Mouse (Mus musculus): ENCODE measurements around the gene Agr3. TPM values are rescaled to one million over a fixed set of nuclear protein-coding genes. Genes with fewer than 3 reads are reported as not detected.

The Agr3 gene
- polyA plus RNA-seq, 1 experiment from 2014 or later = 5.9 TPM

DNA sequence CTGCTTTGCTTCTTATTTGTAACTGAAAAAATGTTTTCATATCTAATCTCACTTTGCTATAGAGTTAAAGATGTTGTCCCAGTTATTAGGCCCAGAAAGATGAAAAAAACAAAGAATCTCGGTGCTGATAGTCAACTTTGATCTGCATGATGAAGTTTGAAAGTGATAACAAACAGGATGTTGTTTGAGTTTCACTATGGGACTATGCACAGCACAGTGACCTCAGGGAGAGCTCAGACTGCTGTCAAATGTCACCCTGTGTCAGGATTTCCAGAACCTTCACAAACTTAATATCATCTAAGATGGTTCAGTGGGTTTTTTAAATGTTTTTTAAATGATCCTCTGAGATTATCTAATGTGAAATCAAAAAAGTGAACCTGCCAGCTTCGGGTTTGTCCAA, 2.4 kb downstream of the Agr3 start:
- Histone ChIP-seq H3K4me1 (no peaks in the 10 kb centered on the region), H3K9me3 (replicated peaks) (no peaks in the 10 kb centered on the region)
- WGBS = 56% methylated on average over 2 of the region's 2 CpGs

DNA sequence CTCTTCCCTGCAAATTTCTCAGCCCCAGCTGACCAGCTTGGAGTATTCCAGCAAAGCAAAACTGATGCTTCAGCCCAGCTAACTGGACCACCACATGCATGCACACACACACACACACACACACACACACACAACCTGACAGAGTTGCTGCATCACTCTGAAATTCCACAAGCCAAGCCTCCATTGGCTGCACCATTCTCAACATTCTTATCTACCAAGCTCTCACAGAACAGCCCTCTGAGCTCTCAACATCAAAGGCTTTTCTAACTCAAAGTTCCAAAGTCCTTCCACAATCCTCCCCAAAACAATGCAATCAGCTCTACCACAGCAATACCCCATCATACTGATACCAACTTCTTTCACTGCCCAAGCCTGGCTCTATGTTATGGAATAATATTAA, 7.4 kb downstream of the Agr3 start:
- Histone ChIP-seq H3K4me2 (replicated peaks) (no peak overlapping the region), H3K4me3 (replicated peaks) (no peak overlapping the region), H3K9me3 (replicated peaks) (no peaks in the 10 kb centered on the region), H3K27ac (replicated peaks) (no peak overlapping the region), H3K4me1 (no peaks in the 10 kb centered on the region), H3K36me3 (no peaks in the 10 kb centered on the region), H3K9ac (no peak overlapping the region), H3K27me3 (no peaks in the 10 kb centered on the region)
- ATAC-seq (ENCODE audit: insufficient number of reproducible peaks, low FRiP score, low TSS enrichment, low read depth) = no peak

More for the DNA sequence above, 2.4 kb downstream of the Agr3 start:
- no peaks in the 10 kb centered on the region for H3K36me3 ChIP-seq
- H3K4me2 ChIP-seq (replicated peaks) = no peak overlapping the region
- H3K9ac ChIP-seq = no peak overlapping the region
- H3K27ac ChIP-seq (replicated peaks) = no peak overlapping the region
- H3K4me3 ChIP-seq (replicated peaks) = no peak overlapping the region
- no peaks in the 10 kb centered on the region for H3K27me3 ChIP-seq
- no peak for ATAC-seq (ENCODE audit: insufficient number of reproducible peaks, low FRiP score, low TSS enrichment, low read depth)

DNA sequence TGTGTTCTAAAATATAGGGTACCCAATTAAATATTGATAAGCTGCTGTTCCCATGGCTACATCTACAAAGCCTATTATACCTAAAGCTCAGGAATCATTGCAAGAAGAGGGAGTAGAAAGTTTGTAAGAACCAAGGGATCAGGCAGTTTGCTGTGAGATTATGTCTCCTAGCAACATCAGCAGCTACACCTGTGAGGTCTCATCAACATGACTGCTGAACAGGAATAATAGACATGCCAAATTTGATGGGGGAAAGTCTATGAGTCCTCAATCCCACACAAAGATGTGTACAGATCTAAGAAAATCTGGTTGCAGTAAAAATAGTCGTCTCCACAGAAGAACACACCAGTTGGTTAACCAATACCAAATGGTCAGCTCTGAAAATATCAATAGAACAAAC, 26.3 kb downstream of the Agr3 start:
- Histone ChIP-seq H3K4me2 (replicated peaks) (no peak overlapping the region), H3K36me3 (no peaks in the 10 kb centered on the region), H3K4me1 (no peaks in the 10 kb centered on the region), H3K4me3 (replicated peaks) (no peak overlapping the region), H3K9me3 (replicated peaks) (no peaks in the 10 kb centered on the region), H3K27me3 (no peaks in the 10 kb centered on the region), H3K9ac (no peak overlapping the region), H3K27ac (replicated peaks) (no peak overlapping the region)
- 41% methylated on average over 1 of the region's 1 CpGs for WGBS
- ATAC-seq (ENCODE audit: insufficient number of reproducible peaks, low FRiP score, low TSS enrichment, low read depth) = no peak

DNA sequence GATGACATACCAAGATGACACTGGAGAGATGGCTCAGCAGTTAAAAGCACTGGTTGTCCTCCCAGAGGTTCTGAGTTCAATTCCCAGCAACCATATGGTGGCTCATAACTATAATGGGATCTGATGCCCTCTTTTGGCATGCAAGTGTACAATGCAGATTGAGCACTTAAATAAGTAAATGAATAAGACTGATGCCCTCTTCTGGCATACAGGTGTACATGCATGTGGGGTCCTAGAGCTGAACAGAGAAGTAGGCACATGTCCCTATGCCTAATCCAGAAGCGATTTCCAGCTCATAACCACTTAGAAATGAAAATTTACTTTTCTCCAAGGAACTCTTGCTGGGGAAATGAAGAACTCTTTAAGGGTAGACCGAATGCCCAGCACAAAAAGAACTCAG, 31.8 kb downstream of the Agr3 start:
- 76% methylated on average over 2 of the region's 2 CpGs for WGBS

DNA sequence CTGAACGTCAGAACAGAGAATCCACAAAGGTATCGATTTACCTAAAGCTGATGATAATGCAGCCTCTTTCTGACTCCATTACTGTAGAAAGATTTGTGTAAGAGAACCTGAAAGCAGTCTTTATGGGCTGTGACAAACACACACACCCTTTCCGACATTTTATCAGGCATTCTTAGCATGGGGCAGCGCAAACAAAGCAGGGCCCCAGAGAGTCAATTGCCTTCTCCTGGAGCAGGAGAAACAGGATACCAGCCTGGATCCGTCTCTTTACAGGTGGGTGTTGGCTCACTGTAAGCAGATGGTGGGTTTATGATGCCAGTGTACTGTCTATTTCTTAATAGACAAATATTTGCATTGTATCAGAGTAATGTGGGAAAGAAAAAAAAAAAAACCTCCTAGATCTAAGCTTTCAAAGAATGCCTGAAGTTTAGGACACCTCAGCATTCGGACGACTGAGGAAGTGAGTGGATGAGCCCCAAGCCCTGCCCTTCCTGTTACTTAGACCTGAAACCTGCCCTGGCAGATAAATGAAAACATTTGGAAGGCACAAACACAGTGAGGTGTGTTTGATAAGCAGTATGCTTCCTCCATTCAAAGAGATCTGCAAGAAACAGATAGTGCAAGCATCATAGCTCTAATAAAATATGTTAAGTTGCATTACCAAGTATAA, 40.8 kb downstream of the Agr3 start:
- no peak overlapping the region for H3K9ac ChIP-seq
- H3K27me3 ChIP-seq = no peaks in the 10 kb centered on the region
- no peak overlapping the region for H3K27ac ChIP-seq (replicated peaks)
- WGBS = 46% methylated on average over 7 of the region's 7 CpGs
- no peaks in the 10 kb centered on the region for H3K4me1 ChIP-seq
- no peak overlapping the region for H3K4me2 ChIP-seq (replicated peaks)
- no peak overlapping the region for H3K4me3 ChIP-seq (replicated peaks)
- no peaks in the 10 kb centered on the region for H3K9me3 ChIP-seq (replicated peaks)
- H3K36me3 ChIP-seq = no peaks in the 10 kb centered on the region
- ATAC-seq (ENCODE audit: insufficient number of reproducible peaks, low FRiP score, low TSS enrichment, low read depth) = no peak

More for the DNA sequence above, 31.8 kb downstream of the Agr3 start:
- no peak for ATAC-seq (ENCODE audit: insufficient number of reproducible peaks, low FRiP score, low TSS enrichment, low read depth)
- Histone ChIP-seq H3K9ac (no peak overlapping the region), H3K9me3 (replicated peaks) (no peaks in the 10 kb centered on the region), H3K27me3 (no peaks in the 10 kb centered on the region), H3K4me3 (replicated peaks) (no peak overlapping the region), H3K4me1 (no peaks in the 10 kb centered on the region), H3K4me2 (replicated peaks) (no peak overlapping the region), H3K36me3 (no peaks in the 10 kb centered on the region), H3K27ac (replicated peaks) (no peak overlapping the region)

DNA sequence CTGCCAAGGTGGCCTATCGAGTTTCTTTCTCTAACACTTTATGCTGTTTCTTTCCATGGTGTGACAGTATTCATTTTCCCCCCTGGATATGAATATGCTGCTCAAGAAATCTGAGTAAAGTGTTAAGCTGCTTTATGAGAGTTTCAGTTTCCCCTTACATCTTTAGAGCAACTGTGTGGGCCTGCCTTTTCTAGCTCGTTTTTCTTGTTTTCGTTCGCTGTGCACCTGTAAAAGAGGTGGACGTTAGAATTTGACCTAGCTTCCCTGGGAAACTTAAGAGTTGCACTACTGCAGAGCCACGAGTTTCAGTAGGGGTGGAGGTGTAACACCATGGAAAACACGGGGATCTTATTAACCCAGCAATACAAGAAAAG, 41.3 kb downstream of the Agr3 start:
- H3K4me1 ChIP-seq = no peaks in the 10 kb centered on the region
- H3K9ac ChIP-seq = no peak overlapping the region
- ATAC-seq (ENCODE audit: insufficient number of reproducible peaks, low FRiP score, low TSS enrichment, low read depth) = no peak
- no peaks in the 10 kb centered on the region for H3K9me3 ChIP-seq (replicated peaks)
- no peaks in the 10 kb centered on the region for H3K36me3 ChIP-seq
- H3K4me2 ChIP-seq (replicated peaks) = no peak overlapping the region
- no peak overlapping the region for H3K4me3 ChIP-seq (replicated peaks)
- H3K27ac ChIP-seq (replicated peaks) = no peak overlapping the region
- WGBS = 55% methylated on average over 7 of the region's 7 CpGs
- H3K27me3 ChIP-seq = no peaks in the 10 kb centered on the region

DNA sequence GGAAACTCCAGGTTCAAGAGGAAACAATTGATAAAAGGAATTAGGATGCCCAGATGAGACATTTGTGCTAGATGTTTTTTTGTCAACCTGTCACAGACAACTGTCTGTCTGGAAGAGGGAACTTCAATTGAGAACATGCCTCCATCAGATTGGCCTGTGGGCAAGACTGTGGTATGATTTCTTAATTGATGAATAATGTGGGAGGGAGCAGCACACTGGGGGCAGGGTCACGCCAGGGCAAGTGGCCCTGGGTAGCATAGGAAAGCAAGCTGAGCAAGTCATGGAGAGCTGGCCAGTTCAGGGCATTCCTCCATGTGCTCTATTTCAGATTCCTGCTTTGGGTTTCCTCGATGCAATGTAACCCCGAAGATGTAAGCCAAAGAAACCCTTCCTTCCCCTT, 50.5 kb downstream of the Agr3 start:
- H3K4me2 ChIP-seq (replicated peaks) = no peak overlapping the region
- no peaks in the 10 kb centered on the region for H3K27me3 ChIP-seq
- H3K27ac ChIP-seq (replicated peaks) = no peak overlapping the region
- H3K36me3 ChIP-seq = no peaks in the 10 kb centered on the region
- H3K9me3 ChIP-seq (replicated peaks) = no peaks in the 10 kb centered on the region
- no peak overlapping the region for H3K4me3 ChIP-seq (replicated peaks)
- 74% methylated on average over 3 of the region's 3 CpGs for WGBS
- H3K9ac ChIP-seq = no peak overlapping the region
- no peak for ATAC-seq (ENCODE audit: insufficient number of reproducible peaks, low FRiP score, low TSS enrichment, low read depth)
- no peaks in the 10 kb centered on the region for H3K4me1 ChIP-seq

DNA sequence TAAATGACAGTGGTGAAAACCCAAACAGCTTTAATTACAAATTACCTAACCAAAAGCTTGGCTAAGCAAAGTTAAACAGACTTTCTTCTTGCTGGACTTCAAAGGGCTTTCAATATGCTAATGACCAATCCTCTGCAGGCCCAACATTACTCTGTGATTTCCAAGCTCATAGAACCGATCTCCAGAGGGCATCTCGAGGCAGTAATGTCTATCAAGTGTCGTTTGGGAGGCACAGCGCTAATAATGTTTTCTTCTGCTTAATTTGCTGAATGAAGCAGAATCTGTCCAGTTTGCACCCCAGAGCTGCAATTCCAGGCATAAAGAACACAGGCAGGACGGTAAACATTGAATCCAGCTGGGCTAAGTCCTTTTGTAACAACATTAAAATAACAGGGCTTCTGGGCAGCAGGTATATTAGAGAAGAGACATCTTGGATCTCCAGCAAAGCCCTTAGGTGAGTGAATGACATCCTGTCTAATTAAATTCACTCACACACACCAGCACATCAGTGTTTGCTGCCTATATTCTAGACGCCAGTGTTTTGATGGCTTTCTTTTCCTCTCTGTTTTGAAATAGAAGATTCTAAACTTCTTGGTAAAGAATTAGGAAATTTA, 52.3 kb downstream of the Agr3 start:
- 34% methylated on average over 6 of the region's 6 CpGs for WGBS
- Histone ChIP-seq H3K4me1 (0 out of 2 replicates have a peak, but pooled peaks cover 4% of the 10 kb centered on the region), H3K4me3 (replicated peaks) (no peak overlapping the region), H3K27me3 (no peaks in the 10 kb centered on the region), H3K36me3 (no peaks in the 10 kb centered on the region), H3K4me2 (replicated peaks) (no peak overlapping the region), H3K9ac (no peak overlapping the region), H3K27ac (replicated peaks) (no peak overlapping the region), H3K9me3 (replicated peaks) (no peaks in the 10 kb centered on the region)
- no peak for ATAC-seq (ENCODE audit: insufficient number of reproducible peaks, low FRiP score, low TSS enrichment, low read depth)

DNA sequence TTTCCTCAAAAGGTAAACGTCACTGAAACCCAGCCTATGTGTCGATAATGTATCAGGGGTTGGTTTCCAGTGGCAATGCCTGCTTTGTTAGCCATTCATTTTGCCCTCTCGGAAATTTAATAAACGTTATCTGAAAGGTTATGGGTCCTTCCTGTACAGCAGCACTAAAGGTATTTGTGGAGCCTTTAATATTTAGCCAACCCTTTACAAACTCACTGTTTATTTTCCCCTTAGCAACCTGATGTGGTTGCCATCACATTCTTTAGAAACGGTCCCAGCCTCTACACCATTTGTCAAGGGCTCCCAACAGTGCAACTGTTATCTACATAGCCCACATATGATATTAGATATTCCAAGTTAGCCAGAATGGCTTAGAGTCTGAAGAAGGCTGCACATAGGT, 54.2 kb downstream of the Agr3 start:
- Histone ChIP-seq H3K4me1 (0 out of 2 replicates have a peak, but pooled peaks cover 4% of the 10 kb centered on the region), H3K27me3 (no peaks in the 10 kb centered on the region), H3K4me3 (replicated peaks) (no peak overlapping the region), H3K4me2 (replicated peaks) (no peak overlapping the region), H3K9me3 (replicated peaks) (no peaks in the 10 kb centered on the region), H3K36me3 (no peaks in the 10 kb centered on the region), H3K27ac (replicated peaks) (no peak overlapping the region), H3K9ac (no peak overlapping the region)
- no peak for ATAC-seq (ENCODE audit: insufficient number of reproducible peaks, low FRiP score, low TSS enrichment, low read depth)
- WGBS = 84% methylated on average over 5 of the region's 5 CpGs

DNA sequence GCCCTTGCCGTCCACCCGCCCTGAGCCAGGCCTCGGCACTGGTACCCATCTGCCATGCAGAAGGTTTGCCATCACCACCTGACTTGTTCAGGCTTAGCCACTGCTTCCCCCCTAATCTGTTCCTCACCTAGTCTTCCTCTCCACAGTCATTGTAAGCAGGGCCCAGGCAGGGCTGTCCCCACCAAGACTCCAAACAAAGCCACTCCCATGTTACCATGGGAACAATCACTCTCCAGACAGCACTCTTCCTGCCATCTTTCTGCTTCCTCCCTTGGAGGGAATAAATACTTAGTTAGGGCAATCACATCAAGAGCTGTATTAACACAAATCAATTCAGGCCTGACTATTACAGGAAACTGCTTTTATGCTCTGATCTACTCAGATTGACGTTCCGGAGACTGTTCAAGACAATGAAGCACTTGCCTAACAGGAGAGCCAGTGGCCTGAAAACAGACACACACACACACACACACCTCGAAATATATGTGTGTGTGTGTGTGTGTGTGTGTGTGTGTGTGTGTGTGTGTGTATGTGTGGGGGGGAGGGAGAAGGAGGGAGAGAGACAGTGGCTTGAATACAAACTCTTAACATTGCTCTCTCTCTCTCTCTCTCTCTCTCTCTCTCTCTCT, 56.4 kb downstream of the Agr3 start:
- no peak for ATAC-seq (ENCODE audit: insufficient number of reproducible peaks, low FRiP score, low TSS enrichment, low read depth)
- Histone ChIP-seq H3K4me2 (replicated peaks) (no peak overlapping the region), H3K36me3 (no peaks in the 10 kb centered on the region), H3K9ac (no peak overlapping the region), H3K9me3 (replicated peaks) (no peaks in the 10 kb centered on the region), H3K4me3 (replicated peaks) (no peak overlapping the region), H3K27me3 (no peaks in the 10 kb centered on the region), H3K4me1 (0 out of 2 replicates have a peak, but pooled peaks cover 4% of the 10 kb centered on the region), H3K27ac (replicated peaks) (no peak overlapping the region)
- WGBS = 49% methylated on average over 6 of the region's 6 CpGs

DNA sequence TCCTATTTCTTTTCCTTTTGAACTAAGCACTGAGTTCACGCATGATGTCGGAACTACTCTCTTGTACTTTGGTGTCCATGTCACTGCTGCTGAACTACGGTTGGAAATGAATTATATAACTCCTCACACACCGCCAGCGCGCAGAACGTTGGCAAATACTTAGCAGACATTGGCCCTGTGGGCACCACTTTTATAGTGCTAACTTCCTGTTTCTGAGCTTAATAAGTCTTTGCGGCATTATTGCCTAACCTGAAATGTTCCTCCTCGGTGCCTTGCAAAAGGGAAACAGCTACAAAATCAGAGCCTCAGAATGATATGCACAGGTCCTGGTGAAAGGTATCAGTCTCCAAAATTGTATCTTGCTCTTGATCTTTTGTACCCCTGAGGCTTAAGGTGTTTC, 58.1 kb downstream of the Agr3 start:
- Histone ChIP-seq H3K4me2 (replicated peaks) (no peak overlapping the region), H3K27me3 (no peaks in the 10 kb centered on the region), H3K36me3 (no peaks in the 10 kb centered on the region), H3K9ac (no peak overlapping the region), H3K27ac (replicated peaks) (no peak overlapping the region), H3K4me1 (0 out of 2 replicates have a peak, but pooled peaks cover 4% of the 10 kb centered on the region), H3K4me3 (replicated peaks) (no peak overlapping the region), H3K9me3 (replicated peaks) (no peaks in the 10 kb centered on the region)
- 86% methylated on average over 9 of the region's 9 CpGs for WGBS
- no peak for ATAC-seq (ENCODE audit: insufficient number of reproducible peaks, low FRiP score, low TSS enrichment, low read depth)

All from embryonic facial prominence, embryonic 15.5 days (tissue).